Mouse (Mus musculus): ENCODE data around the gene Smim24.

- TF ChIP-seq POLR2A (IDR thresholded peaks at IDR 0.05; ENCODE audit: low read depth, low read length): no peak
- TF ChIP-seq CTCF (IDR thresholded peaks at IDR 0.05; ENCODE audit: extremely low read depth, insufficient read length, insufficient replicate concordance, low read depth, low read length): no peak
Observed at GRCm38 (mm10) chr10:81355533-81355932, 37.3 kb upstream of the Smim24 start.

Data from small intestine, adult 2 months (tissue).